In the genomic region with DNA sequence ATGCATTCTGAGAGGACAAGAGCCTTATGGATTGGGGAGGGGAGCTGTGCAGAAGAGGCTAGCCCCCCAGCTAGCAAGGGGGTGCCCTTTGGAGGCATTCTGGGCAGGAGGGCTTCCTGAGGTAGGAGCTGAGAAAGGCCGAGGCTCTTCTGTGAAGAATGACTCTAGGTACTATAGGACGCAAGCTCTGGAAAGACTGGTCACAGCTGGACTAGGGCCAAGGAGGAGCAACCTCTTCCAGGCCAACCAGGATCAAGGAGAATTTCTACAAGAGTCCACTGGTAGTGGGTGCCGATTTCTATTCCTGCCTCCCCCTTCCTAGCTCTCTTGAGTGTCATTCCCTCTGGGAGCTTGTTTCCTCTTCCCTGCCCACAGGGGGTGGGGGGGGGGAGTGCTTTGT, we compare ENCODE assay signal across 28 mouse cellular contexts. TPM values are rescaled to one million over a fixed set of nuclear protein-coding genes. Genes with fewer than 3 reads are reported as not detected.
DNase-seq lines count a peak whose midpoint lies in the region; ATAC-seq lines count a peak whose summit lies in the region.
"Had no signal": no experiment of that assay in that cellular context is flagged by ENCODE, and none has a peak within 500 bp of the region (broad histone marks: within the 10 kb centered on the region; RNA-seq: fewer than 3 reads in every experiment).

No protein-coding gene starts in this region.

- H3K4me1 ChIP-seq in lung, embryonic 16.5 days (replicated peaks; ENCODE audit: control insufficient read depth, insufficient read depth, low read length): peaks cover 29% of the 10 kb centered on the region; the same call in 1 of the 2 replicates

- H3K4me3 ChIP-seq in lung, embryonic 16.5 days (ENCODE audit: low read length): no peak overlapping the region
- H3K4me3 ChIP-seq: embryonic facial prominence, embryonic 12.5 days; embryonic facial prominence, embryonic 15.5 days; forebrain, embryonic 15.5 days; heart, adult 2 months; heart, embryonic 10.5 days; heart, embryonic 13.5 days had no signal

- peak; percentile 23 to 24 for DNase-seq in cerebellum, postnatal 10 days
- DNase-seq in lung, adult 18-20 months: no peak
- peak; percentile 73 for DNase-seq in gonadal fat pad, adult 2 months (ENCODE audit: low read depth)
- DNase-seq in c-Kit-positive CD71-positive TER-119-positive erythroid progenitor cells, embryonic 14.5 days (ENCODE audit: low spot score): no peak
- DNase-seq: cerebellum, adult 18-20 months; cerebellum, adult 9-10 months; cerebellum, postnatal 25 days; gastrocnemius, postnatal 25 days; heart, adult 2 months; heart, postnatal 14 days; heart, postnatal 4 days had no signal

- H3K27ac ChIP-seq in lung, embryonic 16.5 days (ENCODE audit: low read length): no peak overlapping the region
- H3K27ac ChIP-seq: embryonic facial prominence, embryonic 12.5 days; embryonic facial prominence, embryonic 15.5 days; forebrain, embryonic 15.5 days; heart, adult 2 months; heart, embryonic 13.5 days; hindbrain, embryonic 14.5 days; hindbrain, postnatal 0 days had no signal

- H3K9ac ChIP-seq in lung, embryonic 16.5 days (ENCODE audit: low read length): no peak overlapping the region
- H3K9ac ChIP-seq: embryonic facial prominence, embryonic 12.5 days; embryonic facial prominence, embryonic 15.5 days; forebrain, embryonic 15.5 days; hindbrain, embryonic 14.5 days had no signal

- no peak for ATAC-seq in cerebellum, adult (ENCODE audit: insufficient number of reproducible peaks, low FRiP score, low TSS enrichment)
- peak; percentile 13; the same call in 1 of the 2 replicates for ATAC-seq in lung, embryonic 16.5 days (ENCODE audit: low read depth)
- ATAC-seq: activated CD4-positive, CD25-positive, alpha-beta regulatory T cell, adult 4 months; CD4-positive, CD25-positive, alpha-beta regulatory T cell, adult 4 months; forebrain, embryonic 15.5 days; inflammation-experienced regulatory T-cells, adult 6 months had no signal

- 41% methylated on average over 3 of the region's 3 CpGs for WGBS in lung, embryonic 16.5 days

- H3K27me3 ChIP-seq in lung, embryonic 16.5 days (ENCODE audit: control insufficient read depth, insufficient read depth, low read depth, low read length): no peaks in the 10 kb centered on the region
- H3K27me3 ChIP-seq: embryonic facial prominence, embryonic 12.5 days; forebrain, embryonic 15.5 days; heart, embryonic 13.5 days had no signal

- H3K36me3 ChIP-seq in lung, embryonic 16.5 days (ENCODE audit: control insufficient read depth, insufficient read depth, low read length): no peaks in the 10 kb centered on the region
- H3K36me3 ChIP-seq: embryonic facial prominence, embryonic 12.5 days; embryonic facial prominence, embryonic 15.5 days; forebrain, embryonic 15.5 days; heart, embryonic 10.5 days; heart, embryonic 13.5 days had no signal

- H3K4me2 ChIP-seq in lung, embryonic 16.5 days (ENCODE audit: low read depth, low read length): no peak overlapping the region
- H3K4me2 ChIP-seq: embryonic facial prominence, embryonic 12.5 days; embryonic facial prominence, embryonic 15.5 days; forebrain, embryonic 15.5 days; heart, embryonic 13.5 days; hindbrain, embryonic 14.5 days had no signal

- no peaks in the 10 kb centered on the region for H3K9me3 ChIP-seq in lung, embryonic 16.5 days (ENCODE audit: control insufficient read depth, low read length)
- H3K9me3 ChIP-seq: embryonic facial prominence, embryonic 12.5 days; embryonic facial prominence, embryonic 15.5 days; forebrain, embryonic 15.5 days; heart, embryonic 10.5 days; heart, embryonic 13.5 days had no signal

RNA-seq across cellular contexts. Expression of a gene that starts 20.3 kb away (rescaled TPM):
- polyA plus RNA-seq in lung, embryonic 16.5 days (2015; fragmentation: Nextera tagmentation; extraction: Ambion mirVana): 19.4 and 20.3 TPM in 2 replicates
- 8.2 and 16.4 TPM in 2 replicates for polyA plus RNA-seq in gonadal fat pad, adult 2 months (2012; rRNA removed)

RNA-seq across cellular contexts. Expression of a gene that starts 46.3 kb away (rescaled TPM):
- not detected in 2 replicates for polyA plus RNA-seq in lung, embryonic 16.5 days (2015; fragmentation: Nextera tagmentation; extraction: Ambion mirVana)
- polyA plus RNA-seq in gonadal fat pad, adult 2 months (2012; rRNA removed): not detected in 2 replicates
- polyA plus RNA-seq: activated CD4-positive, CD25-positive, alpha-beta regulatory T cell, adult 4 months; C2C12; CD4-positive, CD25-positive, alpha-beta regulatory T cell, adult 4 months; embryonic facial prominence, embryonic 12.5 days; embryonic facial prominence, embryonic 15.5 days; forebrain, embryonic 11.5 days; forebrain, embryonic 15.5 days; heart, adult 2 months; heart, embryonic 10.5 days; heart, embryonic 16.5 days; hindbrain, embryonic 11.5 days; hindbrain, embryonic 14.5 days; hindbrain, postnatal 0 days; inflammation-experienced regulatory T-cells, adult 6 months; intestine, embryonic 16.5 days had no signal

Comparison
In these comparisons a context has a peak if more than half of its experiments do, and no peak if none do; other contexts are left out.
1. DNase-seq: peak in cerebellum, postnatal 10 days (2 of 2) and gonadal fat pad, adult 2 months (single experiment); none in lung, adult 18-20 months (0 of 2) and c-Kit-positive CD71-positive TER-119-positive erythroid progenitor cells, embryonic 14.5 days (single experiment).